Mouse (Mus musculus): ENCODE data around the gene Ppp2r5c. TPM values are rescaled to one million over a fixed set of nuclear protein-coding genes. Genes with fewer than 3 reads are reported as not detected.

Gene Ppp2r5c
- total RNA-seq (2021) (100 to 1,000 TPM; 112 to 118 TPM), polyA plus RNA-seq (2012; rRNA removed) (12.8 and 14.8 TPM in 2 replicates)
- long read RNA-seq, full-length matches to known transcripts: 17 of 33 reads
- long read RNA-seq, partial matches to known transcripts: 9 of 33 reads
- long read RNA-seq, other reads (novel, unspliced or antisense): 7 of 33 reads

DNA sequence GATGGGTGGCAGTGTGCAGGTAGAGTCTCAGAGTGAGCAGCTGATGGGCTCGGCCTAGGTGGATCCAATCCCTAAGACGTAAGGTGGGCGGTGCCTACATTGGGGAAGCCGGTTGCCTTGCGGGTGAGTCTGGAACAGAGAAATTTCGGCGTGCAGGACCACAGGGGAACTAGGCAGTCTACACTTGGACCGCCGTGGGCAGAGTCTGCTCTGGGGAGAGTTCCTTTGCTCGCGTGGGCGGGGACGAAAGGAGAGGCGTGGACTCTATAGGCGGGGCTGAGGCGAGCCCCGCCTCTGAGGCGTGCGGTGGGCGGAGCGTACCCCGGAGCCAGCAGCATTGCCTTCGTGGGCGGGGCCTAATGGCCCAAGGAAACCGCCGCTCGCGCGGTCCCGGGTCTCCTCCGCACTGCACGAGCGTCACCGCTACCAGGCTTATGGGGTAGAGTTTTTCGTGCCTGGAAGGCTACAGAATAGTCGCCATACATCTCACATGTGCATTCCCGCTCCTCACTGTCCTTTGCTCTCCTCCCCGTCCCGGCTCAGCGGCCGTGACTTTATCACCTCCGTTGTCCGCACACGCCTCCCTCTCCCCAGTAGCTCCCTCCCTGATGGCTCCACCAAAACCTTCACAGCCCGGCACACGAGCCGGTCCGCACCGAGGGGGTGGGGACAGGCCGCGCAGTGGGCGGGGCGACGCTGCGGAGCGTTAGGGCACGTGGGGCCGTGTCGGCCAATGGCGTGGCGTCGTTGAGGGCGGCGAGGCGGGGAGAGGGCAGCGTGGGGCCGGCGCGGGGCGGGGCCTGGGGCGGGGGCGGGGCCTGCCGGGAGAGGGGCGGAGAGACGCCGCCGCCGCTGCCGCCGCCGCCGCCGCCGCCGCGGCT is at the start of gene Ppp2r5c:
Ppp2r5c (plus strand) TSS at position 831 of the 881 bp plus-strand sequence.
- DNase-seq: peak; percentile 96

DNA sequence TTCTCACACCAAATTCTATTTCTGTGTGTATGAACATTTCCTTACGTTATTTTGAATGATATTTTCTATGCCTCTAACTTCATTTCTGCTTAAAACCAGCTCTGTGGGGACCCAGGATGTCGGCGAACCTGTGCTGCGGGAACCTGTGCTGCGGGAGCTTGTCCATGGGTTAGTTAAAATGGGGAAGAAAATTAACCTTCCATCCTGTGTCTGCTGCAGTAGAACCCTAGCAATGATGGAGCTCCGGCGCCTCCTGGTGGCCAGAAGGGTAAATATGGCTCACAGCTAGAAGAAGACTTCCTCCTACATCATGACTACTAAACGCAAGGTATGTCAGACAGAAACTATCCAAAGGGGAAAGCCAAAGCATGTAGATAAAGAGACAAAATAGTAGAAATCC is 48.6 kb upstream of the Ppp2r5c start:
- DNase-seq: peak; percentile 72

DNA sequence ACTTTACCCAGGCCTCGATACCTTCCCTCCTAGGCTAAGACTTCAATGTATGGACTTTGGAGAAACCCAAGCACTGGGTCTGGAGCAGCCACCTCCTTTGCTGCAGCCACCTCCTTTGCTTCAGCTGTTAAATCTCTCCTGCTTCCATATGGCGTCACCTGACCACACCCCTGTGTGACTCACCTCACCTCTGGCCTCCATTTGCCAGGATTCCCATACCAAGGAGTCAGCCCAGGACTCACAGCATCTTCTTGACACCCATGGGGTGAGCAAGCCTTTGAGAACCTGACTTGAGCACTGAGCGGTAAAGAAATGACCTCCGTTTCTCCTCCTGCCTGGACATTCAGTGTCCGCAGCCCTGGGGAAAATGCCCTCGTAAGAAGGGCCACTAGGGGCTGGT is 47.8 kb upstream of the Ppp2r5c start:
- DNase-seq: no peak

DNA sequence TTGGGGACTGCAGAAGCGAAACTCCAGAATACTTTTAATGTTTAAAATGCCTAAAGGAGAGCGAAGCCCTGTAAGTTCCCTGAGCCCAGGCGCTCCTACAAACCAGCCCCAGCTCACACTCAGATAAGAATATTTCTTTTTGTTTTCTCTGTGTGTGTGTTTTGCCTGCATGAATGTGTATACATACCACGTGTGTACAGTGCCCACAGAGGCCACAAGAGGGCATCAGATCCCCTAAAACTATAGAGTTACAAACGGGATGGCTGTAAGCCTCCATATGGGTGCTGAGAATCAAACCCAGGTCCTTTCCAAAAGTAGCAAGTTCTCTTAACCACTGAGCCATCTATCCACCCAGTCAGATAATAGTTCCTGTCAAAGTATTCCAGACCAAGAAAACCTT is 46.0 kb upstream of the Ppp2r5c start:
- DNase-seq: no peak

DNA sequence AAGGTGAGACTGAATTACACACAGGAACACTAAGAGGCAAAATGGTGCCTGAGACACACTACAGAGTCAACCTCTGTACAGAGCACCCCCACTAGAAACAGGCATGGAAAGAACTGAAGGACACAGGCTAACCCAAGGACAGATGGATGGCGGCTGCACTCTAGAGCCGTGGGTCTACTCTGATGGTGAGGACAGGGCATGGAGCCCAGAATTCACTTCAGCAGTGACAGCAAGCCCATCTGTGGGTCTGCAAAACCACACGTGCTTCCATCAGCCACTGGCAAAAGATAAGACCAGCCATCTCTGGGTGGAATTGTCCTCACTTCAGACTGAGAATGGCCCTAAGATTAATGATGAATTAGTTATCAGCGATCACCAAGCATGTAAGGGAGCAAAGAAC is 45.0 kb upstream of the Ppp2r5c start:
- DNase-seq: no peak

DNA sequence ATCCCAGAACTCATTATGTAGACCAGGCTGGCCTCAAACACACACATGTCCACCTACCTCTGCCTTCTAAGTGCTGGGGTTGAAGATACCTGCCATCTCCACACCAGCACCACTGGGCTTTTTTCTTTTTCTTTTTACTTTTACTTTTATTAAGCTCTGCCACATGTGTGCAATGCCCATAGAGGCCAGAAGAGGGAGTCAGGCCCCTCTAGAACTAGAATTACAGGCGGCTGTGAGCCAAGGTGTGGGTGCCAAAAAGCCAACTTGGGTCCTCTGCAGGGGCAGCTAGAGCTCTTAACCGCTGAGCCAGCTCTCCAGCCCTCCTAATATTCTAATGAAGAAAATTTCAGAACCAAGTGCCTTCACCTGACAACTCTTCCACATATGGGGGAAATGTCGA is 30.7 kb upstream of the Ppp2r5c start:
- no peak for DNase-seq

DNA sequence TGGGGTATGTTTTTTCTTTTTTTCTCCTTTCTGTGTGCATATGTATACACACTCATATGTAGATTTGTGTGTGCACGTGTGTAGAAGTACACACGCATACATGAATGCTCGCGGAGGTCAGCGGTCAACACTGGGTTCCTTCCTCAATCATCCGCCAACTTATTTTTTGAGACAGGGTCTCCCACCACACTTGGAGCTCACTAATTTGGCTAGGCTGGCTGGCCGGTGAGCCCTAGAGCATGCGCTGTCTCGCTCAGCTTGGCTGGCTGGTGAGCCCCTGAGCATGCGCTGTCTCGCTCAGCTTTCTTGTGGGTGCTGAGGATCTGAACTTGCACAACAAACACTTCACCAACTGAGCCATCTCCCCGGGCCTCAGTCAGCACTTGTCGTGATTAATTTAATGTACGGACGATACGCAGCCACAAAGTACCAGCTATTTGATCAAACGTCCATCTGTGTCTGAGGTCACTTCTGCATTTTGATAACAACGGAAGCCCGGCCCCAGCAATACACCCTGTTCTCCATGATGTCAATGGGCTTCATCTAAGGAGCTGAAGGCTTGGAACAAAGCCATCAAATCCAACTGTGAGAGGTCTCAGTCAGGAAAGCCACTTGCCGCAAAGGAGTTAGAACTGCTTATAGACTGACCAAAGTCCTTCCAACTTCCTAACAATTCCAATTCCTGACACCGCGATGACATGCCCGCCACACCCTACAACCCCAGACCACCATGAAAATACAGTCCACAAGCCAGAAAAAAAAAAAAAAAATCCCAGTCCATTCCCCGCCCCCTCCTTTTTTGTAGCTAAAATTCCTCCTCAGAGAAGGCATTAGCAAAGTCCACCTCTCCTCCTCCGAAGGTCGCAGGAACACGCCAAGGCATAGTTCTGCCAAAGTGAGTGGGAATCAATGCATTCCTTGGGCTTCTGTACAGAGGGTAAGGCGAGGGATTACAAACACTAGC is 29.6 kb upstream of the Ppp2r5c start:
- DNase-seq: peak; percentile 52

DNA sequence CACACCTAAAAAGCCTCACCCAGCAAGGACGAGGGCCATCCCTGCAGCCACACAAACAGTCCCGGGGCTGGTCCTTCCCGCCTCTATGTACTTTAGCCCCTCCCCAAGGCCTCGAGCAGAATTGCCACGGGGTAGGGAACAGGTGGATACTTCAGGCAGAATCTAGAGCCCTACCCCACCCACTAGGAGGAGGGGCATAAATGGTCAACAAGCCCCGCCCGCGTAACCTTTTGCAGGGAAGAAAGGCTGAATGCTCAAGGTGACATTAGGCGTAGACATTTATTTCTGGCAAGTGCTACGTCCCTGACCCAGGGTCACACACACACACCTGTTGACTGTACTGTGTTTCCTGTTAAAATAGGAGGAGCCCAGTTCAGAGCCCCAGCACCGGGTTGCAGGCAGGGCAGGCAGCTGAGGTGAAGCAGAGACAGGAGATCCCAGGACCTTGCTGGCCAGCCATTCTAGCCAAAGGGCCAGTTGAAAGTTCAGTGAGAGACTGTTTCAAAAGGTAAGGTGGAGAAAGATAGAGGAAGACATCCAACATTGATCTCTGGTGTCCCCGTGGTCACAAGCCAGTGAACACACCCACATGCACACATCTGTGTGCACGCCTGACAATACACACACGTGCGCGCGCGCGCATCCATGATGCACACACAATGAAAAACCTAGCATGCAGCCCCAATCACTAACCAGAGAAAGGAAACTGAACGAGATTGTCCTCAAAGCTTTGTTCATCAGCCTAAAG is 28.8 kb upstream of the Ppp2r5c start:
- DNase-seq: peak; percentile 64

DNA sequence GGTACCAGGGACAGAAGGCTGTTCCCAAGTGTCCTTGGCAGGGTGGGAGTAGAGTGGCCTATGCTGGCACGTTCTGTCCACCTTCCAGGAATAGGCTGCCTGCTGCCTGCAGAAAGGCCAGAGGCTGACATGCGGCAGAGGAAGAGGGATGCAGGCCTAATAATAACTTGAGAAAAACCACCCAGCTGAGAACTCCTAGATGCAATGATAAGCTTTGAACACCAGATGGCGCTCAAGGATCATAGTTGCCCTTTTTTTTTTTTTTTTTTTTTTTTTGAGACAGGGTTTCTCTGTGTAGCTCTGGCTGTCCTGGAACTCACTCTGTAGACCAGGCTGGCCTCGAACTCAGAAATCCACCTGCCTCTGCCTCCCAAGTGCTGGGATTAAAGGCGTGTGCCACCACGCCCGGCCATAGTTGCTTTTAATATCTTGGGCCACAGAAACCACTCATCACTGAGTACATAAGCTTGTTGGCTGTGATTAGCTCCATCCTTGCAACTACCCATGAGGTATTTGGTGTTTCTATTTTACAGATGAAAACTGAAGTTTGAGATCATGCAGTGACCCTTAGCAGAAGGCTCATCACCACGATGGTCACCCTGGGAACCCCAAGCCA is 28.1 kb upstream of the Ppp2r5c start:
- peak; percentile 32 for DNase-seq

DNA sequence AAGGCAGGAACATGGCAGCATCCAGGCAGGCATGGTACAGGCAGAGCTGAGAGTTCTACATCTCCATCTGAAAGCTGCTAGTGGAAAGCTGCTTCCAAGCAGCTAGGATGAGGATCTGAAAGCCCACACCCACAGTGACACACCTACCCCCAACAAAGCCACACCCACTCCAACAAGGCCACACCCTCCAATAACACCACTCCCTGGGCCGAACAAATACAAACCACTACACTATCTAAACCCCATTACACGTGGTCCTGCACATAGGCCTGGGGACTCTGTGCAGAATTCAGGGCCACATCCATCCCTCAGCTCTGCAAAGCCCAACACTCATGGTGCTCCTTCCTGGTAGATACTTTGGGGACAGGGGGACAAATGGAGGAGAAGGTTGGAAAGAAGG is 27.0 kb upstream of the Ppp2r5c start:
- DNase-seq: no peak

DNA sequence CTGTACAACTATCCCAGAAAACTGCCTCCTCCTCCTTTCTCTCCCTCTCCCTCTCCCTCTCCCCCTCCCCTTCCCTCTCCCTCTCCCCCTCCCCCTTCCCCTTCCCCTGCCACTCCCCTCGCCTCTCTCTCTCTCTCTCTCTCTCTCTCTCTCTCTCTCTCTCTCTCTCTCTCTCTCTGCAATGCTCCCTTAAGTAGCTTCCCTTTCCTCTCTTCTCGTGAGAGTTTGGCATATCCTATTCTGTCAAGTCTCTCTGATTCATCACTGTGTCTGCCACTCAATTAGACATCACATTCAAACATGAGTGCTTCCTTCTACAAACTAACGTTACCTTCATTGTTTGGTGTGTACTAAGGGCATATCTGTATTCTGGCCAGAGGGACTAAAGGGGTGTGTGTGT is 25.6 kb upstream of the Ppp2r5c start:
- DNase-seq: no peak

DNA sequence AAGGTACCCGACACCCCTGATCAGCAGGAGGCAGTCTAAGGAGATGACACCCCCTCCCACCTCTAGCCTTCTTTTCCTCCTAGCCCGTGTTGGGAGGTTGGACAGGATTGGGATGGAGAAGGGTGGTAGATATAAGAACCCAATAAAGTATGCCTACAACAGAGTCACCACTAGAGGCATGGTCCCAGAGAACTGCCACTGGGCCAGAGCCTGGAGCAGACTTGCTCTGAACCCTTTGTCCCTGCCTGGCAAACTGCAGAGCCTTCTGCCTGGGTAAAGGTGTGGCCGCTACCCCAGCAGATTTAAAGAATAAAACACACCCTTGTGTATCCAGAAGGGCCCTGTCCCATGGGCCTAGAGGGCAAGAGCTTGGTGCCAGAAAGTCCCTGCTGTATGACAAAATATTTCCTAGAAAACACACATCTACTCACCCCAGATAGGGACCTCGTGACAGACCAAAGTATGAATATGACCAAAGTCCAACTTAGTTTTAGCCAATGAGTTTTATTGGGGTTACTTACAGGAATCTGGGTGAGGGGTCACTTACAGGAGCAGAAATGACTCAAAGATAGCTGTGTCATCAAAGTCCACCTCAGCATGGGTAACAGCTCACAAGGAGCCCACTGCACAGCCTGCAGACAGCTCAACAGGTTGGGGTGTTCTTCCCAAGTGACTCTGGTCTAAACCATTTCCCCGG is 22.8 kb upstream of the Ppp2r5c start:
- DNase-seq: no peak

DNA sequence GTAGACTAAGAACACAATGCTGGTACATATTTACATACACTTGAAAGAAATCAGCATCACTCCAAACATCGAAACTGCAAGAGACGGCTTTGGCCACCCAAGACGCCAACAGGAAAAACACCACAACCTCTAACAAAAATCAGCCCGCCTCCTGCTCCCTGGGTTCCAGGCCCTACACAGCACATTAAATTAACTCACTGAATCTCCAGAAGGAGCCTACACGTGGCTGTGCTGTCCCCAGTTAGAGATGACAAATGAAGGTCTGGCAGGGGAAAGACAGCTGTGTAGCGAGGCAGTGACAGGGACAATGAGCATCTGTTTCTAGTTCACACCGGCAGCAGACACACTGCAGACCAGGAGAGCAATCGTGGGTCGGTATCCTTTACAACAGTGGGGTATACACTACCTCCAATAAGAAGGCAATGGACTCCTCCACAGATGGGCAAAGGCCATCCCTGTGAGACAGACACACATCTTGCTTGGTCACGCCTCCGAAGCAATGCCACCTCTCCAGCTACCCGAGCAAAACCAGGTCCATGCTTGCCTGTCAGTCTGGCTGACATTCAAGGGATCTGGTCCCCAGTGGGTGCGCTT is 20.4 kb upstream of the Ppp2r5c start:
- no peak for DNase-seq

DNA sequence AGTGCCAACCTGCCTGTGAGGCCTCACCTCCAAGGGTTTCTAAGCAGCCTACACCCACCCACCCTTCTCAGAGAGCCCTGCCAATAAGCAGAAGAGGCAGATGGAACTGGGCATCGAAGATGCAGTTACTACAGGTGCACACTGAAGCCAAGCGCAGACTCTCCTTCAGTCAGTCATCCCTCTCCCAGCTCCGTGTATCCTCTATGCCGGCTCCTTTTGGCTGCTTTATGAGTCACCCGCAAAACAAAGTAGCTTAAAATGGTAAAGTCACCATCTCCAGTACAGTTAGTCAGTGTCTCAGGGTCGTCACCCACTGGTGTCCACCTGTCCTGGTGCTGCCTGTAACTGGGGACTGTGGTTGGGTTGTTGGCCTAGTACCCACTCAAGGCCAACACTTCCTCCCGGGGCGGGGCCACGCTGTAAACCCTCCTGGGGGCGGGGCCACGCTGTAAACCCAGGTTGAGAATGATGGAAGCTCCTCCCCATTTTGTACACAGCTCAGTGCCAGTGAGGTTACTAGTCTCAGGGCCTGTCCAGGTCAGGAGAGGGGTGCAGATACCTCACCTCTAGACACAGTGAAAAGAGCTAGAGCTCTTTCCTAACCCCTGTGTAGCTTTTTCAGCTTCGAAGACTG is 17.5 kb upstream of the Ppp2r5c start:
- DNase-seq: no peak

DNA sequence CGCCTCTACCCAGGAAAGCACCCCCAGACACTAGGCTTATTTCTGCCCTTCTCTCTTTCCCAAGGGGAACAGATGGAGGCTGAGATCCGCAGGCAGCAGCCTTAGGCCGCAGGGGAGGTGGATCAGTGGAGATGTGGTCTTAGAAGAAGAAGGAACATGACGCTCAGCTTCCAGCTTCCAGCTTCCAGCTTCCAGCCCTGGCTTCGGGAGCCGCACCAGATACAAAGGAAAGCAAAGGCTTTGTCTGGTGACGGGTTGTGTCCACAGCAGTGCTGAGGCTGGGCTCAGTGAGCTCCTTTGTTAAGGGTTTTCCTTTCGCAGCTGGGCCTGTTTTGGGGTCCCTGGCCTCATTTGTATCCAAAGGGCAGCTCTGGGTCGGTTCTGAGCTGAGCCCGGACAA is 16.9 kb upstream of the Ppp2r5c start:
- DNase-seq: no peak

DNA sequence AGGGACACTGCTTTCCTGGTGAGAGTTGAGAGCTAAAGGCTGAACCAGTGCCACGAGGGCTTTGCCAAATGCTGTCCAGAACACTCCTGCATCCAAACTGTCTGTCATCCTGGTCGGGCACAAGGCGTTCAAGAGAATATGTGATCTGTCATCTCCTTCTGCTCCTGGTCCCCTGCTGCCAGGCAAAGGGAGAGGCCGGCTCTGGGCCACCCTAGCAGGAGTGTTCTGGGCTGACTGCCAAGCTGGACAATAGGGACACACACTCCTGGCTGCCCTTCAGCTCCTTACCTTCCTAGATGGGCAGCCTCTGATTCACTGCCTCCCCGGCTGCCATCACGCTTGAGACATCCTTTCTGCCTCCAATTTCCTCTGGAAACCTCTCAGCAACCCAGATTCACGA is 15.1 kb upstream of the Ppp2r5c start:
- peak; percentile 54 for DNase-seq

DNA sequence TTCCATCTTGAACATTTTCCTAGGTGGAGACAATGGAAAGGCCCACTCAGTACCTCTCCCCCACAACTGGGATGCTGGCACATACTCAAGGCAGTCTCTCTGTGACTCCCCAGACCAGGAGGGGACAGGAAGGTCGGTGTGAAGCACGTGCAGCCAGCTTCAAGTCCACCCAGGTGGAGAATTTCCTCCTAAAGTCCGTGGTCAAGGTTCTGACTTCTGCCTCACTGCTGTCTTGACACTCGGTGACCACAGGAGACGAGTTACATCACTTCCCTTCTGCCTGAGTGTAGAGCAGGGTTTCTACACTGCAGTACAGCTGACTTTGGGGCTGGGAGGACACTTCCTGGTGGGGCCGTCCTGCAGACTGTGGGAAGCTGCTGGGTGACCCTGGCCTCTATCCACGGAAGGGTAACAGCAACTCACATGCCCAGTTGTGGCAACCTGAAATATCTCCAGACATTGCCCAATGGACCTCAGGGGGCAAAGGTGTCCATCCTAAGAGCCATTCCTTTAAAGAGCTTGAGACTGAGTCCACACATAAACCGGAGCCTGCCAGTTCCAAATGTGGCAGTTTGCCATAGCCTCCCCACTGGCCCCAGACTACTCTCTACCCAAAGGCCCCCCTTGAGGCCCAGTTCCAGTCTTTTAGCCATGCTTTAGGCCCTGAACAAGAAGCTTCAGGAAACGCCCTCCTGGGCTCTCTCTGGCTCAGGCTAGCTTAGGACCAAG is 10.1 kb upstream of the Ppp2r5c start:
- DNase-seq: no peak

DNA sequence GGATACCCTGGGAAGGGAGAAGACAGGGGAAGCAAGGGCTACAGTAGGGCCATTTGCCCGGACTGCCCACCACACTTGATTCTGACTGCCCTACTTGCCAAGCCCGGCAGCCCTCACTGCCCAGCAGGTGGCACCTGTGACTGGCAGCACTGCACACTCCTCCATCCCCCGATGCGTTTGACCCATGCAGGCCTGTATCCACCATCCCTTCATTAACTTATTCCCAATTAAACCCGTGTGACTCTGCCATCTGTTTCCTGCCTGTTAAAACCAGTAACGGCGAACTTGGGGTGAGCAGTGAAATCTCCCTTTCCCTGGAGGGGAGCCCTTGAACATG is 9.6 kb upstream of the Ppp2r5c start:
- no peak for DNase-seq

DNA sequence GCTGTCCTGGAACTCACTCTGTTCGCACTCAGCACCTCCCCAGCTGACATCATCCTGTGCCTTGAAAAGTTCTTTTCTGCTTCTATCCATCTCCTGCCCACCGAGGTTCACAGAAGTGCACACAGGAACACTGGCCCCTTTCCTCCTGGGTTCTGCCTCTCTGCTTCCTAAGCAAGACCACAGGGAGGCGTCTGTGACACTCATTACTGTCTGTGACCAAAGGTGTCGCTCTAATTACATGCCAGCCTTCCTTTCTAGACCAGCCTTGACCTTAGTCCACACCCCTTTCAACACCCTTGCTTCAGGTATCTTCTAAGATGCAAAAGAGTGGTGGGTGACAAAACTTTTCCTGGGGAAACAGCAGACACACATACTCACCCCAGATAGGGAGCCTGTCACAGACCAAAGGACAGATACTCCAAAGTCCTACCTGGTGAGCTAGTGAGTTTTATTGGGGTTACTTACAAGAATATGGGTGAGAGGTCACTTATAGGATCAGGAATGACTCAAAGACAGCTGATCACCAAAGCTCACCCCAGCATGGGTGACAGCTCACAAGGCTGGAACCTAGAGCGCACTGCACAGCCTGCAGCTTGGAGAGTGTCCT is 8.4 kb upstream of the Ppp2r5c start:
- DNase-seq: no peak

All from adrenal gland, adult 2 months (tissue).